Mouse (Mus musculus): ENCODE results near the gene Olfr1413. TPM values are rescaled to one million over a fixed set of nuclear protein-coding genes. Genes with fewer than 3 reads are reported as not detected.

Gene Olfr1413
- polyA plus RNA-seq, 1 experiment, result not detected

GRCm38 (mm10) chr1:92616046-92616445 is 44.9 kb downstream of the Olfr1413 start:
- Histone ChIP-seq H3K36me3 (ENCODE audit: control insufficient read depth, insufficient read depth, low read length) (no peaks in the 10 kb centered on the region), H3K4me3 (ENCODE audit: low read depth, low read length) (no peak overlapping the region), H3K27me3 (ENCODE audit: control insufficient read depth, insufficient read depth, low read length) (no peaks in the 10 kb centered on the region), H3K27ac (ENCODE audit: insufficient read depth, low read depth, low read length) (no peak overlapping the region), H3K4me1 (ENCODE audit: control insufficient read depth, insufficient read depth, insufficient read length, low read length) (no peaks in the 10 kb centered on the region)
- WGBS, result 34% methylated on average over 1 of the region's 1 CpGs
- TF ChIP-seq POLR2A (IDR thresholded peaks at IDR 0.05; ENCODE audit: low read depth, low read length) (no peak), CTCF (IDR thresholded peaks at IDR 0.05; ENCODE audit: extremely low read depth, insufficient read length, insufficient replicate concordance, low read depth, low read length) (no peak)

GRCm38 (mm10) chr1:92617488-92617887 is 46.4 kb downstream of the Olfr1413 start, which contains the start of gene Olfr12:
TSS of gene Olfr12 (plus strand) at chr1:92617788.
- 47% methylated on average over 2 of the region's 2 CpGs for WGBS

GRCm38 (mm10) chr1:92618360-92618759 is 47.2 kb downstream of the Olfr1413 start:
- Histone ChIP-seq H3K27ac (ENCODE audit: insufficient read depth, low read depth, low read length) (no peak overlapping the region), H3K36me3 (ENCODE audit: control insufficient read depth, insufficient read depth, low read length) (no peaks in the 10 kb centered on the region), H3K4me3 (ENCODE audit: low read depth, low read length) (no peak overlapping the region), H3K4me1 (ENCODE audit: control insufficient read depth, insufficient read depth, insufficient read length, low read length) (no peaks in the 10 kb centered on the region), H3K27me3 (ENCODE audit: control insufficient read depth, insufficient read depth, low read length) (no peaks in the 10 kb centered on the region)
- TF ChIP-seq CTCF (IDR thresholded peaks at IDR 0.05; ENCODE audit: extremely low read depth, insufficient read length, insufficient replicate concordance, low read depth, low read length), result no peak
- TF ChIP-seq POLR2A (IDR thresholded peaks at IDR 0.05; ENCODE audit: low read depth, low read length), result no peak
- 40% methylated on average over 4 of the region's 4 CpGs for whole genome bisulfite sequencing

More at GRCm38 (mm10) chr1:92617488-92617887, 46.4 kb downstream of the Olfr1413 start, which contains the start of gene Olfr12:
- Histone ChIP-seq H3K4me1 (ENCODE audit: control insufficient read depth, insufficient read depth, insufficient read length, low read length) (no peaks in the 10 kb centered on the region), H3K27me3 (ENCODE audit: control insufficient read depth, insufficient read depth, low read length) (no peaks in the 10 kb centered on the region), H3K36me3 (ENCODE audit: control insufficient read depth, insufficient read depth, low read length) (no peaks in the 10 kb centered on the region), H3K27ac (ENCODE audit: insufficient read depth, low read depth, low read length) (no peak within 1 kb of the TSS), H3K4me3 (ENCODE audit: low read depth, low read length) (no peak within 1 kb of the TSS)
- TF ChIP-seq POLR2A (IDR thresholded peaks at IDR 0.05; ENCODE audit: low read depth, low read length) (no peak), CTCF (IDR thresholded peaks at IDR 0.05; ENCODE audit: extremely low read depth, insufficient read length, insufficient replicate concordance, low read depth, low read length) (no peak)

Other genes with a start within 250 kb of the Olfr1413 start
- gene Ndufa10, start 97.5 kb upstream of the Olfr1413 start, polyA plus RNA-seq (2012; rRNA removed), result 67.2 and 104 TPM in 2 replicates
- not detected in 2 replicates for gene Olfr1416, start 86.2 kb upstream of the Olfr1413 start, polyA plus RNA-seq (2012; rRNA removed)
- gene Olfr1415, start 75.2 kb upstream of the Olfr1413 start, polyA plus RNA-seq (2012; rRNA removed), result not detected in 2 replicates
- gene Olfr1414, start 52.7 kb upstream of the Olfr1413 start, polyA plus RNA-seq (2012; rRNA removed), result not detected in 2 replicates
- not detected in 2 replicates for gene Olfr1412, start 14.5 kb downstream of the Olfr1413 start, polyA plus RNA-seq (2012; rRNA removed)
- gene Olfr1411, start 23.1 kb downstream of the Olfr1413 start, polyA plus RNA-seq (2012; rRNA removed), result not detected in 2 replicates
- not detected in 2 replicates for gene Olfr1410, start 34.5 kb downstream of the Olfr1413 start, polyA plus RNA-seq (2012; rRNA removed)
- not detected in 2 replicates for gene Olfr12, start 46.5 kb downstream of the Olfr1413 start, polyA plus RNA-seq (2012; rRNA removed)
- gene Cops9, start 70.7 kb downstream of the Olfr1413 start, polyA plus RNA-seq (2012; rRNA removed), result 34.5 and 44.1 TPM in 2 replicates
- gene Otos, start 77.5 kb downstream of the Olfr1413 start, polyA plus RNA-seq (2012; rRNA removed), result 0.20 TPM in 1 of 2 replicates, not detected in the other